Mouse (Mus musculus): ENCODE results near the gene Vmn1r149.
"Not testable (repeated sequence)": the region's sequence is repeated elsewhere in the genome, so short reads cannot be mapped to it uniquely, and the experiment has no call there.

Gene Vmn1r149

DNA sequence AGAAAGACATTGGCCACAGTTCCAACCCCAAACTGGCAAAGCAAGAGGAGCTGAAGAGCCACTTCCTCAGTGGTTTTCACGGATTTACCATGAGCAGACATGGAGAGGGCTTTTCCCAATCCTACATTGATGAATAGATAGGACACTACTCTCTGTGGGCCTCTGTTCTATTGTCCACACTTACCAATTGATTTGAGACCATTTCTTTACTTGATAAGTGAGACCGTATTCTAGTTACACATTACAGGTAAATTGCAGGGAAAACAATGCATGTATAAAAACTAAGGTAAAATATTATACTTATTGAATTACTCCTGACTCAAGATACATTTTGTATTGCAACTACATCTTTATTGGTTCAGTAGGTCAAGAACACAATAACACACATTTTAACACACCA is at the start of gene Vmn1r149:
Vmn1r149 (minus strand) TSS at position 101 of the 400 bp plus-strand sequence.
- not testable (repeated sequence) for DNase-seq (ENCODE audit: low read depth, low spot score)

DNA sequence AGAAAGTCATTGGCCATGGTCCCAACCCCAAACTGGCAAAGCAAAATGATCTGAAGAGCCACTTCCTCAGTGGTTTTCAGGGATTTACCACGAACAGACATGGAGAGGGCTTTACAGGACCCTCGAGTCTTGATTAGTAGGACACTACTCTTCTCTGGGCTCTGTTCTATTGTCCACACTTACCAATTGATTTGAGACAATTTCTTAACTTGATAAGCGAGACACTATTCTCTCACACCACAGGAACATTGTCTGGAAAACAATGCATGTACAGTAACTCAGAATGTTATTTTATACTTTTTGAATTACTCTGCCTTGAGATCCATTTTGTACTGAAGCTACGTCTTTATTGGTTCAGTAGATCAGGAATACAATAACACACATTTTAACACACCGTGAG is 25.9 kb upstream of the Vmn1r149 start, which contains the start of gene Gm10665:
Gm10665 (minus strand) TSS at position 101 of the 400 bp plus-strand sequence.
- not testable (repeated sequence) for DNase-seq (ENCODE audit: low read depth, low spot score)

DNA sequence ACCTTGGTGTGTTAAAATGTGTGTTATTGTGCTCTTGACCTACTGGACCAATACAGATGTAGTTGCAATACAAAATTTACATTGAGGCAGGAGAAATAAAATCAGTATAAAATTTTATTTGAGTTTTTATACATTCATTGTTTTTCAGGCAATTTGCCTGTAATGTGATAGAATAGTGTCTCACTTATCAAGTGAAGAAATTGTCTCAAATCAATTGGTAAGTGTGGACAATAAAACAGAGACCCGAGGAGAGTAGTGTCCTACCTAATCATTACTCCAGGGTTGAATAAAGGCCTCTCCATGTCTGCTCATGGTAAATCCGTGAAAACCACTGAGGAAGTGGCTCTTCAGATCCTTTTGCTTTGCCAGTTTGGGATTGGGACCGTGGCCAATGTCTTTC is 24.7 kb downstream of the Vmn1r149 start, which contains the start of gene Vmn1r148:
Vmn1r148 (plus strand) TSS at position 301 of the 400 bp plus-strand sequence.
- DNase-seq (ENCODE audit: low read depth, low spot score), result not testable (repeated sequence)
